Mouse (Mus musculus) telencephalon, adult 2 months (tissue): ENCODE measurements at regions not wholly inside any gene's neighbourhood (a gene's known extent, or its start where the extent isn't known, plus 50 kb on each side); places are given as distances from the start of the nearest gene placed in this dataset.
"Not testable (repeated sequence)": the region's sequence is repeated elsewhere in the genome, so short reads cannot be mapped to it uniquely, and the experiment has no call there.

Experiments used
- DNase-seq: peaks from one replicate; pipeline ENCODE4 v3.0.0-alpha.2; 2011; ENCODE audit warnings: low read depth, low spot score

GRCm38 (mm10) chr6:68977959-68978358 is 1442.4 kb upstream of the Tacstd2 start:
- DNase-seq, result no peak

- DNase-seq, result no peak
Measured at GRCm38 (mm10) chr6:68964012-68964411, 1428.4 kb upstream of the Tacstd2 start.

GRCm38 (mm10) chr6:68938104-68938503 is 1402.5 kb upstream of the Tacstd2 start:
- DNase-seq, result not testable (repeated sequence)

- DNase-seq, result not testable (repeated sequence)
Measured at GRCm38 (mm10) chr6:68931860-68932259, 1396.3 kb upstream of the Tacstd2 start.

GRCm38 (mm10) chr6:68915536-68915935 is 1379.9 kb upstream of the Tacstd2 start:
- no peak for DNase-seq

GRCm38 (mm10) chr6:68884130-68884529 is 1348.5 kb upstream of the Tacstd2 start:
- DNase-seq, result no peak

GRCm38 (mm10) chr6:68852761-68853160 is 1317.2 kb upstream of the Tacstd2 start:
- DNase-seq, result not testable (repeated sequence)

GRCm38 (mm10) chr6:68852286-68852685 is 1316.7 kb upstream of the Tacstd2 start:
- no peak for DNase-seq

GRCm38 (mm10) chr6:68835186-68835585 is 1299.6 kb upstream of the Tacstd2 start:
- DNase-seq, result no peak

GRCm38 (mm10) chr6:68834633-68835032 is 1299.0 kb upstream of the Tacstd2 start:
- DNase-seq, result no peak

- DNase-seq, result not testable (repeated sequence)
Measured at GRCm38 (mm10) chr6:68828460-68828859, 1292.9 kb upstream of the Tacstd2 start.

GRCm38 (mm10) chr6:68813346-68813745 is 1277.8 kb upstream of the Tacstd2 start:
- no peak for DNase-seq

GRCm38 (mm10) chr6:68799205-68799604 is 1263.6 kb upstream of the Tacstd2 start:
- DNase-seq, result not testable (repeated sequence)

GRCm38 (mm10) chr6:68771507-68771906 is 1235.9 kb upstream of the Tacstd2 start:
- DNase-seq, result no peak

GRCm38 (mm10) chr6:68750451-68750850 is 1214.9 kb upstream of the Tacstd2 start:
- DNase-seq, result no peak

GRCm38 (mm10) chr6:68749699-68750098 is 1214.1 kb upstream of the Tacstd2 start:
- no peak for DNase-seq

GRCm38 (mm10) chr6:68738573-68738972 is 1203.0 kb upstream of the Tacstd2 start:
- no peak for DNase-seq

GRCm38 (mm10) chr6:68736647-68737046 is 1201.1 kb upstream of the Tacstd2 start:
- no peak for DNase-seq

- no peak for DNase-seq
Measured at GRCm38 (mm10) chr6:68736068-68736467, 1200.5 kb upstream of the Tacstd2 start.

GRCm38 (mm10) chr6:68711084-68711483 is 1175.5 kb upstream of the Tacstd2 start:
- peak; percentile 2 for DNase-seq

GRCm38 (mm10) chr6:68704291-68704800 is 1168.8 kb upstream of the Tacstd2 start:
- not testable (repeated sequence) for DNase-seq

GRCm38 (mm10) chr6:68680792-68681110 is 1145.2 kb upstream of the Tacstd2 start:
- not testable (repeated sequence) for DNase-seq

- DNase-seq, result no peak
Measured at GRCm38 (mm10) chr6:68680099-68680791, 1144.6 kb upstream of the Tacstd2 start.

- peak; percentile 4 for DNase-seq
Measured at GRCm38 (mm10) chr6:68668433-68668832, 1132.8 kb upstream of the Tacstd2 start.
